Mouse (Mus musculus): ENCODE measurements around the gene Usp5.

The Usp5 gene

GRCm38 (mm10) chr6:124786756-124787420 lies 42.4 kb downstream of the Usp5 start:
- DNase-seq (ENCODE audit: low spot score): no peak

DNA sequence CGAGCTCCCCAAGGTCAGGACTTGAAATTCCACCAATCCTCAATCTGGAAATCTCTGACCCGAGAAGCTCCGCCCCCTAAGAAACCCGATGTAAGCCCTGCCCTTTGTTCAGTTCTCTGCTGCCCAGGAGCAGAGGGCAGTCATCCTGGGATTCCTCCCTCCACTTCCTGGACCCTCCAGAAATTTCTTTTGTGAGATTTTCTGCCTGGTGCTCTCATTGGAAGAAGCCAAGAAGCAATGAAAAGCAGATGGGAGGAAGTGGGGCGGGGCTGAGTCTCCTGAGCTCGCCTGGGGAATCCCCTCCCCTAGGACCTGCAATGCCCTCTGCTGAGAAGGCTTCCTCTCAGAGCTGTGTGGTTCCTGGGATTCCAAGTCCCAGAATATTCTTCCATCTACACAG lies 46.8 kb downstream of the Usp5 start:
- DNase-seq (ENCODE audit: low spot score): no peak

GRCm38 (mm10) chr6:124780917-124781316 lies 48.4 kb downstream of the Usp5 start:
- no peak for DNase-seq (ENCODE audit: low spot score)

GRCm38 (mm10) chr6:124779984-124780416 lies 49.3 kb downstream of the Usp5 start:
- no peak for DNase-seq (ENCODE audit: low spot score)

DNA sequence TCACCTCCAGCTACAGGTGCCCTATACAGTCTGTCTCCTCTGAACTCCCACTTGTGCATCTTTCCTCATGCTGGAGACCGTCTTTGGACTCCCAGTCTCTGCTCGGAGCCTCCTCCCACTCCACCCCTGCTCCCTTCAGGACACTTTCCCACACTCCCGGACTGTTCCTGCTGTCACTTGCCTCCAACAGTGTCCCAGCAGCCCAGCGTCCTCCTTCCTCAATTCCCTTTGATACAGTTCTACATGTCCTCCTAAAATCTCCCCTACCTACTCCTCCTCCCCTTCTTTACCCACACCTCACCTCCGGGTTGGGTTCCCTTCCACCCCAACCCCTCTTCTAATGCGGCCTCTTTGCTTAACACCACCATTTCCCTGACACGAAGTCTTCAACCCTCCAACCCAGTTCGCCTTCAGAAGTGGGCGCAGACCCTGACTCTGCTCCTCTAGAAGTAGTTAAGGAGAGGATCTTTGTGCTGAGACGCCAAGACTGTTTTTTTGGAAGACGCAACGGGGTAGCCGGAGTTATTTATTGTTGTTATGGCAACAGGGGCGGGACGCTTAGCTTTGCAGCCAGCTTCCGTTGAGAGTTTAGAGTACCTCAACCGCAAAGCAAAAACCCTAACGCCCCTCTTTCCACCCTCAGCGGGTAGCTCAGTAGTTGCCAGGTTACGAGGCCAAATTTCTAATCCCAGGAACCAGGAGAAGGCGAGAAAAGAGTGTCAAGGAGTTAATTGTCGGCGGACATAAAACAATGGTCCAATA lies 49.9 kb downstream of the Usp5 start, which contains the start of gene Lrrc23:
Gene Lrrc23, minus strand, starts transcription at position 506 of the 762 bp plus-strand sequence.
- no peak for DNase-seq (ENCODE audit: low spot score)

GRCm38 (mm10) chr6:124770511-124770910 lies 58.8 kb downstream of the Usp5 start:
- DNase-seq (ENCODE audit: low spot score): no peak

GRCm38 (mm10) chr6:124770013-124770412 lies 59.3 kb downstream of the Usp5 start:
- no peak for DNase-seq (ENCODE audit: low spot score)

DNA sequence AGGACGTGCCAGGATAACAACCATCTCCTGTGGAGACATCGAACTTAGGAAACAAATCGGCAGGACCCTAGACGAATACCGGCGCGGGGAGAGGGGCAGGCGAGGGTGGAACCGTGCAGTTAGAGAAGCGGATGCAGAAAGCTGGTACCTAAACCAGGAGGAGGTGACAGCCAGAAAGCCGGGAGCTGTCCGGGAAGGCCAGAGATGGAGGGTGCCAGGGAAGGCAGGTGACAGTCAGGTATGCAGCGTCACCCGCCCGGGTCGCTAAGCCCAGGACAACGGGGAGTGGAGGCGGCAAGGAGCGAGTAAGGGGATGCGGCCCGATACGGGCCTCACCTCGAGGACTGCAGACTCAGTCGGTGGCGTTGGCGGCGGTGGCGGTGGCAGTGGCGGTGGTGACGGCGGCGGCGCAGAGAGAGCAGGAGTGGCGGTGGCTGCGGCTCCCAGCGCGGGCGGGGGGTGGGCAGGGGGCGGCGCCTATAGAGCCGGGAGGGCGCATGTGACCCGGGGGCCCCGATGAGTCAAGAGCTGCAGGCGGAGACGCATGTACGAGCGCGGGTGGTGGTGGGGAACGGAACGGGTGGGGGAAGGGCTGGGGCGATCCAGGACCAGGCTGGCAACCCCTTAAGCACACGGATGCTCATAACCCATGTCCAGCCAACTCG lies 60.1 kb downstream of the Usp5 start, which contains the start of gene Eno2:
Gene Eno2, minus strand, starts transcription at position 573 of the 665 bp plus-strand sequence.
- peak; percentile 80 for DNase-seq (ENCODE audit: low spot score)

GRCm38 (mm10) chr6:124768704-124769044 lies 60.6 kb downstream of the Usp5 start:
- DNase-seq (ENCODE audit: low spot score): no peak

DNA sequence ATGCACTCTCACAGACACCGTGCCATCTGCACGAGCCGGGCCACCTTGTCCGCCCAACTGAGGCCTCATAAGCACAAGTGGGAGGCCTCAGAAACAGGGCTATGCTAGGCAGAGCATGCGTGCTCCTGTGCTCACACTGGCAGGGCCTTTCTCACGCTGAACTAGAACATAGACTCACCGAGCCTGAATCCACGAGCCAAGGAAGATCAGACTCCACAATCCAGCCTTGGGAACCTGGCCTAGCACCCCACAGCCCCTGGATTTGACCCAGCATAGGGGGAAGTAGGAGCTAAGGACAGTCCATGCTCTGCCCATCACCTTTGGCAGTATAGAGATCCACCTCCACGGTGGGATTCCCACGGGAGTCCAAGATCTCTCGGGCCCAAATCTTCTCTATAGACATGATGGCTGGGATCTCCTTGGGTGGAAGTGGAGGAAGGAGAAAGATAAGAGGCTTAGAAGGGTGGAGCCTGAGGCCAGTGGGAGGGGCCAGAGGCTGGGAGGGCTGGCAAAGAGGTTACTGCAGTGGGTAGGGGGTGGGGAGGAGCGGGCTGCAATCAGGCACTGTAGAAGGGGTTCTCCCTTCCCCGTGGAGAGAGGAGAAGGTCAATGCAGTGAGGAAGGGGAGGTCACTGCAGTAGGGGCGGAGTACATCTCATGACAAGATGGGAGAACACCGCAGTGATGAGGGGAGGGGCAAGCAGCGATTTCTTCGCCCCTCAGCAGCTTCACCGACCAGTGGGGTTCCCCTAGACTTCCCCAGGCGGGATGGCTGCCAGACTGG lies 61.2 kb downstream of the Usp5 start:
- no peak for DNase-seq (ENCODE audit: low spot score)

DNA sequence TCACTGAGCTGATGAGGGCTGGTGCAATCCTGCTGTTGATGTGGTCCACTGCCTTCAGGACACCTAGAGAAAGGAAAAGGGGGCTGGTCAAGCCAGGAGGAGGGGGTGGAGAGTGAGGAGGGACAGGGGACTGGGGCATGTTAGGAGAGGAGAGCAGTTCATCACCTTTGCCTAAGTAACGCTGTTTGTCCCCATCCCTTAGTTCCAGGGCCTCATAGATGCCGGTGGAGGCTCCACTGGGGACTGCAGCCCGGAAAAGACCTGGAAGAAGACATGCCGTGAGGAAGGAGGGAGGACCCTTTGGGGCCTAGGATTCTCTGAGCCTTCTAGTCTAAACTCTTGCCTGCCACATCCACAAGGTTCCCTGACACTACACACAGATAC lies 61.8 kb downstream of the Usp5 start:
- no peak for DNase-seq (ENCODE audit: low spot score)

DNA sequence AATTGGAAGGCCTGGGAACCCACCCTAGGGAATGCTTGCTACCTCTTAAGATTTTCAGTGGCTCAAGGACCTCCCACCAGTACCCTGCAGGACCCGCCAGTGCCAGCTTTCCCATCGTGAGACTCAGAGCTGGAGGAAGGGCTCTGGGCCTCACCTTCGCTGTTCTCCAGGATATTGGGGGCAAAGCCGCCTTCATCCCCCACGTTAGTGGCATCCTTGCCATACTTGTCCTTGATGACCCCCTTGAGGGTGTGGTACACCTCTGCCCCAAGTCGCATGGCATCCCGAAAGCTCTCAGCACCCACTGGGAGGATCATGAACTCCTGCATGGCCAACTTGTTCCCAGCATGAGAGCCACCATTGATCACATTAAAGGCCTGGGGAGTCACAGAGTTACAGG lies 63.3 kb downstream of the Usp5 start:
- DNase-seq (ENCODE audit: low spot score): no peak
